Mouse (Mus musculus) forebrain, embryonic 10.5 days (tissue): Measurements from ENCODE around the gene Fads2. TPM values are rescaled to one million over a fixed set of nuclear protein-coding genes. Genes with fewer than 3 reads are reported as not detected.

Source experiments
- DNase-seq: peaks from one replicate; pipeline ENCODE4 v3.0.0-alpha.2; 2017; ENCODE audit warnings: low spot score; ENCODE audit errors: extremely low spot score
- H3K27ac ChIP-seq: fragments of 300-500 bp; sonication (generic); 2 replicates; pipeline ENCODE4 v1.5.1; 2016; ENCODE audit warnings: mild to moderate bottlenecking
- H3K27me3 ChIP-seq: fragments of 300-500 bp; sonication (generic); 2 replicates; pipeline ENCODE4 v1.6.1; 2016; ENCODE audit warnings: mild to moderate bottlenecking; ENCODE audit not compliant: poor library complexity, severe bottlenecking
- H3K36me3 ChIP-seq: fragments of 300-500 bp; sonication (generic); replicated peaks from 2 replicates; pipeline ENCODE4 v1.6.1; 2016; ENCODE audit warnings: mild to moderate bottlenecking, moderate library complexity
- H3K4me1 ChIP-seq: fragments of 300-500 bp; sonication (generic); 2 replicates; pipeline ENCODE4 v1.6.1; 2016
- H3K4me3 ChIP-seq: fragments of 300-500 bp; sonication (generic); 2 replicates; pipeline ENCODE4 v1.5.1; 2016; ENCODE audit warnings: mild to moderate bottlenecking, moderate library complexity
- H3K9me3 ChIP-seq: fragments of 300-500 bp; sonication (generic); 2 replicates; pipeline ENCODE4 v1.6.1; 2016; ENCODE audit warnings: mild to moderate bottlenecking, moderate library complexity
- WGBS: fragments of 180-500 bp; shearing (Covaris S2); methylation state at CpG from one replicate; pipeline ENCODE4 v1.1.7; 2016; 5-methylcytosine and 5-hydroxymethylcytosine counted together
- polyA plus RNA-seq: library from polyadenylated mRNA; unstranded; fragments of >200 nt; fragmentation: Nextera tagmentation; extraction: Ambion mirVana; gene quantifications from 2 replicates; pipeline ENCODE4 v1.2.1, GENCODE M21; 2016

The Fads2 gene
- polyA plus RNA-seq, 1 experiment from 2014 or later: 201 TPM

- no peak for DNase-seq
- H3K9me3 ChIP-seq: no peaks in the 10 kb centered on the region
- 0 out of 2 replicates have a peak, but pooled peaks cover 6% of the 10 kb centered on the region for H3K27me3 ChIP-seq
- H3K4me1 ChIP-seq: peaks cover 28% of the 10 kb centered on the region
- H3K36me3 ChIP-seq: peaks cover 27% of the 10 kb centered on the region
- 81% methylated on average over 2 of the region's 2 CpGs for WGBS
- no peak overlapping the region for H3K27ac ChIP-seq
- no peak overlapping the region for H3K4me3 ChIP-seq
Observed at GRCm38 (mm10) chr19:10029746-10030145, 71.8 kb downstream of the Fads2 start.

- H3K9me3 ChIP-seq: no peaks in the 10 kb centered on the region
- peaks cover 43% of the 10 kb centered on the region for H3K4me1 ChIP-seq
- no peaks in the 10 kb centered on the region for H3K27me3 ChIP-seq
- 30% methylated on average over 8 of the region's 8 CpGs for WGBS
- peaks cover 25% of the 10 kb centered on the region for H3K36me3 ChIP-seq
- H3K27ac ChIP-seq: peak overlapping the region; percentile 61
- DNase-seq: no peak
- no peak overlapping the region for H3K4me3 ChIP-seq
Observed at GRCm38 (mm10) chr19:10025169-10025875, 76.2 kb downstream of the Fads2 start.

- H3K9me3 ChIP-seq: no peaks in the 10 kb centered on the region
- peak overlapping the region; percentile 36 for H3K27ac ChIP-seq
- peaks cover 18% of the 10 kb centered on the region for H3K27me3 ChIP-seq
- DNase-seq: no peak
- peaks cover 61% of the 10 kb centered on the region for H3K4me1 ChIP-seq
- no peak overlapping the region for H3K4me3 ChIP-seq
- WGBS: 68% methylated on average over 9 of the region's 9 CpGs
- peaks cover 16% of the 10 kb centered on the region for H3K36me3 ChIP-seq
Observed at GRCm38 (mm10) chr19:10023304-10023758, 78.2 kb downstream of the Fads2 start.

- no peak for DNase-seq
- H3K4me1 ChIP-seq: peaks cover 68% of the 10 kb centered on the region
- 66% methylated on average over 5 of the region's 5 CpGs for WGBS
Observed at GRCm38 (mm10) chr19:10022414-10023303, 78.9 kb downstream of the Fads2 start.

GRCm38 (mm10) chr19:10021981-10022380 is 79.6 kb downstream of the Fads2 start:
- H3K4me1 ChIP-seq: peaks cover 73% of the 10 kb centered on the region
- no peak for DNase-seq
- H3K4me3 ChIP-seq: no peak overlapping the region
- H3K9me3 ChIP-seq: no peaks in the 10 kb centered on the region
- H3K27me3 ChIP-seq: peaks cover 27% of the 10 kb centered on the region
- WGBS: 76% methylated on average over 2 of the region's 2 CpGs
- peaks cover 3% of the 10 kb centered on the region; the same call in 1 of the 2 replicates for H3K36me3 ChIP-seq
- no peak overlapping the region for H3K27ac ChIP-seq

More at GRCm38 (mm10) chr19:10022414-10023303, 78.9 kb downstream of the Fads2 start:
- Histone ChIP-seq H3K9me3 (no peaks in the 10 kb centered on the region), H3K4me3 (no peak overlapping the region), H3K36me3 (peaks cover 9% of the 10 kb centered on the region), H3K27ac (peak overlapping the region; percentile 36), H3K27me3 (peaks cover 20% of the 10 kb centered on the region)

GRCm38 (mm10) chr19:10019214-10019760 is 82.3 kb downstream of the Fads2 start:
- peak overlapping the region; percentile 65 for H3K4me3 ChIP-seq
- no peaks in the 10 kb centered on the region for H3K9me3 ChIP-seq
- H3K36me3 ChIP-seq: no peaks in the 10 kb centered on the region
- peaks cover 74% of the 10 kb centered on the region for H3K4me1 ChIP-seq
- DNase-seq: no peak
- H3K27me3 ChIP-seq: peaks cover 36% of the 10 kb centered on the region
- WGBS: 68% methylated on average over 4 of the region's 4 CpGs
- peak overlapping the region; percentile 86 for H3K27ac ChIP-seq

GRCm38 (mm10) chr19:10018527-10018818 is 83.1 kb downstream of the Fads2 start:
- 3% methylated on average over 3 of the region's 3 CpGs for WGBS
- Histone ChIP-seq H3K27me3 (peaks cover 36% of the 10 kb centered on the region), H3K27ac (peak overlapping the region; percentile 86), H3K36me3 (no peaks in the 10 kb centered on the region), H3K4me3 (peak overlapping the region; percentile 65), H3K9me3 (no peaks in the 10 kb centered on the region), H3K4me1 (peaks cover 76% of the 10 kb centered on the region)
- DNase-seq: no peak

GRCm38 (mm10) chr19:10017637-10018526 is 83.7 kb downstream of the Fads2 start:
- H3K27me3 ChIP-seq: peaks cover 36% of the 10 kb centered on the region
- H3K4me1 ChIP-seq: peaks cover 76% of the 10 kb centered on the region
- peak overlapping the region; percentile 65 for H3K4me3 ChIP-seq
- H3K36me3 ChIP-seq: no peaks in the 10 kb centered on the region
- peak overlapping the region; percentile 86 for H3K27ac ChIP-seq
- WGBS: 4% methylated on average over 44 of the region's 44 CpGs
- DNase-seq: peak; percentile 89
- H3K9me3 ChIP-seq: no peaks in the 10 kb centered on the region

- peaks cover 68% of the 10 kb centered on the region for H3K4me1 ChIP-seq
- no peaks in the 10 kb centered on the region for H3K9me3 ChIP-seq
- H3K27ac ChIP-seq: peak overlapping the region; percentile 81
- H3K36me3 ChIP-seq: no peaks in the 10 kb centered on the region
- DNase-seq: no peak
- 87% methylated on average over 4 of the region's 4 CpGs for WGBS
- H3K27me3 ChIP-seq: peaks cover 36% of the 10 kb centered on the region
- peak overlapping the region; percentile 28 for H3K4me3 ChIP-seq
Observed at GRCm38 (mm10) chr19:10016151-10016550, 85.4 kb downstream of the Fads2 start.

GRCm38 (mm10) chr19:10015442-10015841 is 86.1 kb downstream of the Fads2 start:
- Histone ChIP-seq H3K27ac (peak overlapping the region; percentile 81), H3K36me3 (no peaks in the 10 kb centered on the region), H3K9me3 (no peaks in the 10 kb centered on the region), H3K4me1 (peaks cover 65% of the 10 kb centered on the region), H3K27me3 (peaks cover 36% of the 10 kb centered on the region), H3K4me3 (peak overlapping the region; percentile 28)
- 77% methylated on average over 4 of the region's 4 CpGs for WGBS
- no peak for DNase-seq

GRCm38 (mm10) chr19:10014824-10015223 is 86.7 kb downstream of the Fads2 start:
- peak overlapping the region; percentile 28 for H3K4me3 ChIP-seq
- DNase-seq: no peak
- no peaks in the 10 kb centered on the region for H3K9me3 ChIP-seq
- peaks cover 62% of the 10 kb centered on the region for H3K4me1 ChIP-seq
- peaks cover 33% of the 10 kb centered on the region for H3K27me3 ChIP-seq
- whole genome bisulfite sequencing: 81% methylated on average over 13 of the region's 13 CpGs
- no peaks in the 10 kb centered on the region for H3K36me3 ChIP-seq
- peak overlapping the region; percentile 81 for H3K27ac ChIP-seq

GRCm38 (mm10) chr19:10013913-10014312 is 87.6 kb downstream of the Fads2 start:
- DNase-seq: peak; percentile 60
- peak overlapping the region; percentile 81 for H3K27ac ChIP-seq
- H3K36me3 ChIP-seq: no peaks in the 10 kb centered on the region
- peaks cover 53% of the 10 kb centered on the region for H3K4me1 ChIP-seq
- H3K9me3 ChIP-seq: no peaks in the 10 kb centered on the region
- H3K4me3 ChIP-seq: no peak overlapping the region
- 62% methylated on average over 5 of the region's 5 CpGs for WGBS
- H3K27me3 ChIP-seq: peaks cover 24% of the 10 kb centered on the region
